Mouse (Mus musculus) heart, embryonic 11.5 days (tissue): ENCODE data around the gene Sdf2. TPM values are rescaled to one million over a fixed set of nuclear protein-coding genes. Genes with fewer than 3 reads are reported as not detected.

ENCODE experiments used
- ATAC-seq: fragments of 200-750 bp; cut with Nextera tagmentation; replicated peaks from 2 replicates; pipeline ENCODE4 v1.8.0; 2017; ENCODE audit warnings: moderate library complexity; ENCODE audit not compliant: insufficient number of reproducible peaks, low FRiP score, low TSS enrichment
- H3K27ac ChIP-seq: fragments of 300-500 bp; sonication (generic); 2 replicates; pipeline ENCODE4 v1.5.1; 2014; ENCODE audit warnings: mild to moderate bottlenecking, low read depth, low read length
- H3K27me3 ChIP-seq: fragments of 300-500 bp; sonication (generic); 2 replicates; pipeline ENCODE4 v1.6.1; 2014; ENCODE audit warnings: mild to moderate bottlenecking, low read length, mixed read lengths; ENCODE audit not compliant: control insufficient read depth, insufficient read depth
- H3K36me3 ChIP-seq: fragments of 300-500 bp; sonication (generic); 2 replicates; pipeline ENCODE4 v1.6.1; 2014; ENCODE audit warnings: mild to moderate bottlenecking, low read length, moderate library complexity, mixed read lengths; ENCODE audit not compliant: control insufficient read depth, insufficient read depth
- H3K4me1 ChIP-seq: fragments of 300-500 bp; sonication (generic); 2 replicates; pipeline ENCODE4 v1.6.1; 2014; ENCODE audit warnings: low read length; ENCODE audit not compliant: control insufficient read depth, insufficient read depth
- H3K4me2 ChIP-seq: fragments of 300-500 bp; sonication (generic); 2 replicates; pipeline ENCODE4 v1.6.1; 2014; ENCODE audit warnings: mild to moderate bottlenecking, moderate library complexity
- H3K4me3 ChIP-seq: fragments of 300-500 bp; sonication (generic); 2 replicates; pipeline ENCODE4 v1.5.1; 2014; ENCODE audit warnings: low read depth, low read length
- H3K9ac ChIP-seq: fragments of 300-500 bp; sonication (generic); 2 replicates; pipeline ENCODE4 v1.6.1; 2014; ENCODE audit warnings: mild to moderate bottlenecking, low read depth, low read length, moderate library complexity
- H3K9me3 ChIP-seq: fragments of 300-500 bp; sonication (generic); replicated peaks from 2 replicates; pipeline ENCODE4 v1.6.1; 2016; ENCODE audit warnings: low read length; ENCODE audit not compliant: control insufficient read depth
- WGBS: fragments of 180-500 bp; shearing (Covaris S2); extraction: QIAGEN DNeasy Blood & Tissue Kit; methylation state at CpG from one replicate; pipeline ENCODE4 v1.1.7; 2014; ENCODE audit not compliant: insufficient replicate concordance; 5-methylcytosine and 5-hydroxymethylcytosine counted together
- polyA plus RNA-seq: library from polyadenylated mRNA; unstranded; fragments of >200 nt; fragmentation: Nextera tagmentation; extraction: Ambion mirVana; gene quantifications from 2 replicates; pipeline ENCODE4 v1.2.1, GENCODE M21; 2014

Gene Sdf2
- 50.2 and 55.1 TPM in 2 replicates for polyA plus RNA-seq

DNA sequence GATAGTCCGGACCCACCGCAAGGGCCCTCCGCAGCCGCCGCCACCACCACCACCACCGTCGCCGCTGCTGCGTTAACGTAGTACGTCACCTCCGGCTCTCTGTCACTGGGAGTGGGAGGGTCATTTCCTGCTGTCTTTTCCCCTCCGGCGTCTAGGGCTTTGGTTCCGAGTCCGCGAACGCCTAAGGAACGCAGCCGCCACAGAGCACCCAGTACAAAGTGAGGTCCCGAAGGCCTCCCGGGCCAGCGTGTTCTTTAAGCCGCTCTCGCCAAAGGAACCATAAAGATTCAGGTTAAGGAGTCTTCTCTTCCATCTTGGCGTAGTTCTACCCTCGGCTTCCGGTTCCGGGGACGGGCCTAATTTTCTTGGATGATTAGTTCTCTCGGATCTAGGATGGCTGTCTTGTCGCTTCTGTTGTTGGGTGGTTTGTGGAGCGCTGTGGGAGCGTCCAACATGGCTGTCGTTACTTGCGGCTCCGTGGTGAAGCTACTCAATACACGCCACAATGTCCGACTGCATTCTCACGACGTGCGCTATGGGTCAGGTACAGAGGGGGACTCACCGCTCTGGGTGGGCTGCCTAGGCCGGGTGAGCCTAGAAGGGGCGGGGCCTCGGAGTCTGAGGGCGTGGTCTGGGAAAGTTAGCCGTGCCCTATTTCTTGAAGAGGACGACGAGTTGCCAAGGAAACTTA is at the start of gene Sdf2, which contains the start of gene Supt6:
TSS of gene Sdf2 (plus strand) at position 120 of the 691 bp plus-strand sequence.
TSS of gene Supt6 (minus strand) at position 361 of the 691 bp plus-strand sequence.
- Histone ChIP-seq H3K4me3 (peak within 1 kb of the TSS; percentile 85), H3K27me3 (no peaks in the 10 kb centered on the region), H3K4me2 (peak within 1 kb of the TSS; percentile 86), H3K4me1 (peaks cover 14% of the 10 kb centered on the region), H3K9me3 (no peaks in the 10 kb centered on the region), H3K36me3 (no peaks in the 10 kb centered on the region), H3K27ac (peak within 1 kb of the TSS; percentile 93), H3K9ac (peak within 1 kb of the TSS; percentile 95)
- peak; percentile 92 for ATAC-seq
- under 1% methylated on average over 50 of the region's 50 CpGs for WGBS

DNA sequence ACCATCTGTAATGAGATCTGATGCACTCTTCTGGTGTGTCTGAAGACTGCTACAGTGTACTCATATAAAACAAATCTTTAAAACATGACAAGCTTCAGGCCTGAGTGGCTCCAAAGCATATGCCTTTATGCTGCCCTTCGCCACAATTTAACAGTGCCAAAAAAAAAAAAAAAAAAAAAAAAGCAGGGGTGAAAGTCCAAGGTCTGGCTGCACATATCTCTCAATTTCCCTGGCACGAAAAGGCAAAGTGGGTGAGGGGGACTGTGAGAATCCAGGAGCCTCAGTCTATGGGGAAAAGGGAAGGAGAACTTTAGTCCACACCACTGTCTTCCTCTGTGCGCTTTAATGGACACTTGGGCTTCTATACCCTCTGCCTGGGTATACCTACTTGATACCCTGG is 43.2 kb upstream of the Sdf2 start:
- Histone ChIP-seq H3K27me3 (no peaks in the 10 kb centered on the region), H3K36me3 (peaks cover 26% of the 10 kb centered on the region), H3K9ac (no peak overlapping the region), H3K27ac (no peak overlapping the region), H3K9me3 (no peaks in the 10 kb centered on the region), H3K4me2 (no peak overlapping the region), H3K4me1 (no peaks in the 10 kb centered on the region), H3K4me3 (no peak overlapping the region)
- no peak for ATAC-seq
- 85% methylated on average over 3 of the region's 3 CpGs for WGBS

GRCm38 (mm10) chr11:78204287-78204686 is 41.3 kb upstream of the Sdf2 start:
- no peaks in the 10 kb centered on the region for H3K27me3 ChIP-seq
- peaks cover 38% of the 10 kb centered on the region for H3K36me3 ChIP-seq
- no peak overlapping the region for H3K4me2 ChIP-seq
- no peak for ATAC-seq
- 85% methylated on average over 6 of the region's 6 CpGs for WGBS
- no peak overlapping the region for H3K9ac ChIP-seq
- H3K4me3 ChIP-seq, result no peak overlapping the region
- no peaks in the 10 kb centered on the region for H3K4me1 ChIP-seq
- H3K27ac ChIP-seq, result no peak overlapping the region
- no peaks in the 10 kb centered on the region for H3K9me3 ChIP-seq

DNA sequence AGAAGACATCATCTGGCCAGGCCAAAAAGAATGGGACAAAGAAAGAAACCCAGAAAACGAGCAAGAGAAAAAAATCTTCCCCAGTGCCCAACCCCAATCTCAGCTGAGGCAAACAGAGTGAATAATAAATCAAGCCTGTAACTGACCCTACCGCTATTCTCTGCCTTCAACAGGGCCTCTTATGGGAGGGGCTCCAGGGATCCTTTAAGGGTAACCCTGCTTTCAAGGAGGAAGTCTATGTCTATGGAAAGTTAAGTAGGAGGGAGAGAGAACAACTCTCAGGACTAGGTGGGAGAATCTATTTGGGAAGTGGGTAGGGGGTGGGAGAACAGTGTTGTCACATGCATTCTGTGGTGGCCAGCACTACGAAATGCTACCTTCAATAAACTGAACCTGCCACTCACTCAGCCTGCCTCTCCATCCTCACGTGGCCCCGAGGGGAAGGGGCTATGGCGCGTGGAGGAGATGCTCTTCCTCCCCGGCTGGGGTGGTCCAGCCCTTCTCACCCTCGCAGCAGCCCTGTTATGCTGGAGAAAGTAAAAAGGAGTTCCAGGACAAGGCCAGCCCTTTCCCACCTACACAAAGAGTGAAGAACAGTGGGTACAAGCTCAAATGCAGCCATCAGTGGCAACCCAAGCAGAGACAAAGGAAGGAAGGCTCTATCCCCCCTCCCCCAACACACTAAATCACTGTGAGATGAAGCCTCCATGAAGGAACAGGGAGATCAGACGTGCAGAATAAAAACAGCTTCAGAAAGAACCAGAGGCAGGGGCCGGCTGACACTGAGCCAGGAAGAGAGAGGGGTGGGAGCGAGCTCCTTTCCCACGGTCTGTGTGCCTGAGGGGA is 40.0 kb upstream of the Sdf2 start:
- no peak for ATAC-seq
- no peak overlapping the region; the same call in 1 of the 2 replicates for H3K27ac ChIP-seq
- no peak overlapping the region for H3K4me2 ChIP-seq
- H3K4me3 ChIP-seq, result no peak overlapping the region
- no peaks in the 10 kb centered on the region for H3K9me3 ChIP-seq
- H3K36me3 ChIP-seq, result peaks cover 43% of the 10 kb centered on the region
- no peaks in the 10 kb centered on the region for H3K27me3 ChIP-seq
- H3K9ac ChIP-seq, result no peak overlapping the region
- no peaks in the 10 kb centered on the region for H3K4me1 ChIP-seq
- WGBS, result 89% methylated on average over 13 of the region's 13 CpGs

- no peak overlapping the region for H3K9ac ChIP-seq
- H3K4me2 ChIP-seq, result no peak overlapping the region
- 92% methylated on average over 7 of the region's 7 CpGs for WGBS
- H3K27me3 ChIP-seq, result no peaks in the 10 kb centered on the region
- H3K4me3 ChIP-seq, result no peak overlapping the region
- no peak overlapping the region for H3K27ac ChIP-seq
- no peak for ATAC-seq
- H3K36me3 ChIP-seq, result peaks cover 53% of the 10 kb centered on the region
- H3K9me3 ChIP-seq, result no peaks in the 10 kb centered on the region
- H3K4me1 ChIP-seq, result no peaks in the 10 kb centered on the region
Observed at GRCm38 (mm10) chr11:78207190-78207589, 38.4 kb upstream of the Sdf2 start.

DNA sequence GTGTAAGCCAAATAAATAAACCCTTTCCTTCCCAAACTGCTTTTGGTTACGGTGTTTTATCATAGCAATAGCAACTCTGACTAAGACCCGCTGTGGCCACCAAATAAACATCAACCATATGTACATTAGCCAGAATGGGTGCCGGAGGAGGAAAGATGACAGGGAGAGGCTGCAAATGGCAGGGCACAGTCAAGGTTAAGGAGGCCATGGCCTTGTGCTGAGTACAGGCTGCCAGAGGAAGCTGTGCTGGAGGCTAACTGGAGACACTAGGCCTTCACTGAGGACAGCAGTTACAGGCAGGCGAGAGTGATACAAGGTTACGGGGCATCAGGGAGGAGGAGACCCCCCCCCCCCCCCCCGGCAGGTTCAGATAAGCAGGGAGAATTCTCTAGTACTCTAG is 35.7 kb upstream of the Sdf2 start:
- H3K27ac ChIP-seq, result no peak overlapping the region
- no peak overlapping the region for H3K4me3 ChIP-seq
- H3K9me3 ChIP-seq, result no peaks in the 10 kb centered on the region
- H3K4me2 ChIP-seq, result no peak overlapping the region
- H3K9ac ChIP-seq, result no peak overlapping the region
- peaks cover 63% of the 10 kb centered on the region for H3K36me3 ChIP-seq
- WGBS, result 87% methylated on average over 6 of the region's 6 CpGs
- no peaks in the 10 kb centered on the region for H3K27me3 ChIP-seq
- ATAC-seq, result no peak
- no peaks in the 10 kb centered on the region for H3K4me1 ChIP-seq

- WGBS, result 67% methylated on average over 7 of the region's 7 CpGs
Observed at GRCm38 (mm10) chr11:78210615-78211014, 34.9 kb upstream of the Sdf2 start.

GRCm38 (mm10) chr11:78211513-78211912 is 34.0 kb upstream of the Sdf2 start:
- Histone ChIP-seq H3K4me2 (no peak overlapping the region), H3K4me1 (no peaks in the 10 kb centered on the region), H3K27ac (no peak overlapping the region), H3K4me3 (no peak overlapping the region), H3K9me3 (no peaks in the 10 kb centered on the region), H3K27me3 (no peaks in the 10 kb centered on the region), H3K9ac (no peak overlapping the region), H3K36me3 (peaks cover 64% of the 10 kb centered on the region)
- ATAC-seq, result no peak
- WGBS, result 94% methylated on average over 5 of the region's 5 CpGs

More at GRCm38 (mm10) chr11:78210615-78211014, 34.9 kb upstream of the Sdf2 start:
- H3K4me3 ChIP-seq, result no peak overlapping the region
- peaks cover 62% of the 10 kb centered on the region for H3K36me3 ChIP-seq
- no peak overlapping the region for H3K27ac ChIP-seq
- no peak overlapping the region for H3K4me2 ChIP-seq
- no peak overlapping the region for H3K9ac ChIP-seq
- H3K9me3 ChIP-seq, result no peaks in the 10 kb centered on the region
- H3K27me3 ChIP-seq, result no peaks in the 10 kb centered on the region
- no peaks in the 10 kb centered on the region for H3K4me1 ChIP-seq
- ATAC-seq, result no peak
